16 mouse cellular contexts compared by ENCODE assay signal in the genomic region with DNA sequence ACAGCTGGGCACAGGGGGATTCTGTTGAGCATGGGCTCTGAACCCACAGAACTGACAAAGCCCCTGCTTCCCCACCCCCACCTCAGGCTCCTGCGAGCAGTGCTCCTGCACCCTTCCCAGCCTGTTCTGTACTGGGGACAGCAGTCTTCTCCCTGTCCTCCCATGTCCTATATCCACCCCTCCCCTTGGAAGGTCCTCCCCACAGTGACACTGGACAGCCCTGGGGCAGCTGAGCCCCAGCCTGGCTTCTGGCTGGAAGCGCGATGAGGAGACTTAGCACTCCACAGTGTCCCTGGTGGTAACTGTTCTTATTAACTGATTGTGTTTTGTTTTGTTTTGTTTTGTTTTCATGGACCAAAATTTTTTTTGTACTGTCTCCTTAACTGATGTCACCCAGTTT. TPM values are rescaled to one million over a fixed set of nuclear protein-coding genes. Genes with fewer than 3 reads are reported as not detected.
DNase-seq lines count a peak whose midpoint lies in the region; ATAC-seq and TF ChIP-seq lines count a peak whose summit lies in the region.
"Had no signal": no experiment of that assay in that cellular context is flagged by ENCODE, and none has a peak within 500 bp of the region (broad histone marks: within the 10 kb centered on the region; RNA-seq: fewer than 3 reads in every experiment).

No protein-coding gene starts in this region.

- H3K4me2 ChIP-seq in forebrain, embryonic 13.5 days: no peak overlapping the region
- no peak overlapping the region for H3K4me2 ChIP-seq in forebrain, embryonic 11.5 days (ENCODE audit: low read depth, low read length, severe bottlenecking)
- H3K4me2 ChIP-seq in lung, embryonic 14.5 days: no peak overlapping the region
- H3K4me2 ChIP-seq in heart, embryonic 16.5 days (ENCODE audit: low read depth, low read length): no peak overlapping the region
- H3K4me2 ChIP-seq: embryonic facial prominence, embryonic 15.5 days; liver, embryonic 12.5 days had no signal

- no peak for TF ChIP-seq CTCF in lung, embryonic 14.5 days (IDR thresholded peaks at IDR 0.05; ENCODE audit: low read depth)
- no peak for TF ChIP-seq CTCF in lung, adult 2 months (IDR thresholded peaks at IDR 0.05; ENCODE audit: insufficient read depth, low read length)
- no peak for TF ChIP-seq CTCF in olfactory bulb, adult 2 months (IDR thresholded peaks at IDR 0.05; ENCODE audit: insufficient read depth, low read depth, low read length)

- peaks cover 24% of the 10 kb centered on the region for H3K4me1 ChIP-seq in forebrain, embryonic 13.5 days
- H3K4me1 ChIP-seq in forebrain, embryonic 11.5 days (replicated peaks; ENCODE audit: control insufficient read depth, insufficient read depth, low read length): 0 out of 2 replicates have a peak, but pooled peaks cover 2% of the 10 kb centered on the region
- H3K4me1 ChIP-seq in lung, embryonic 14.5 days (ENCODE audit: insufficient read depth): no peaks in the 10 kb centered on the region
- H3K4me1 ChIP-seq in lung, adult 2 months (ENCODE audit: control insufficient read depth, insufficient read depth, low read length): no peaks in the 10 kb centered on the region
- peaks cover 19% of the 10 kb centered on the region for H3K4me1 ChIP-seq in heart, embryonic 16.5 days (ENCODE audit: control insufficient read depth, insufficient read depth, low read length)
- H3K4me1 ChIP-seq in olfactory bulb, adult 2 months (ENCODE audit: control insufficient read depth, insufficient read depth, low read length): peaks cover 77% of the 10 kb centered on the region

- no peaks in the 10 kb centered on the region for H3K9me3 ChIP-seq in forebrain, embryonic 13.5 days (replicated peaks)
- H3K9me3 ChIP-seq in forebrain, embryonic 11.5 days (ENCODE audit: control insufficient read depth, low read length): no peaks in the 10 kb centered on the region
- H3K9me3 ChIP-seq in lung, embryonic 14.5 days (ENCODE audit: low read depth, low read length): no peaks in the 10 kb centered on the region
- H3K9me3 ChIP-seq in heart, embryonic 16.5 days (replicated peaks; ENCODE audit: control insufficient read depth, low read length): no peaks in the 10 kb centered on the region
- H3K9me3 ChIP-seq: embryonic facial prominence, embryonic 15.5 days; liver, embryonic 12.5 days had no signal

- H3K27ac ChIP-seq in forebrain, embryonic 13.5 days: peak overlapping the region; percentile 84
- no peak overlapping the region for H3K27ac ChIP-seq in forebrain, embryonic 11.5 days (ENCODE audit: low read depth, low read length)
- no peak overlapping the region for H3K27ac ChIP-seq in lung, embryonic 14.5 days (ENCODE audit: low read depth)
- H3K27ac ChIP-seq in heart, embryonic 16.5 days (ENCODE audit: low read length): peak overlapping the region; percentile 82
- H3K27ac ChIP-seq in olfactory bulb, adult 2 months (ENCODE audit: insufficient read depth, low read depth, low read length): peak overlapping the region; percentile 95
- H3K27ac ChIP-seq: embryonic facial prominence, embryonic 15.5 days; liver, embryonic 12.5 days had no signal

- no peak for ATAC-seq in forebrain, embryonic 13.5 days
- no peak for ATAC-seq in forebrain, embryonic 11.5 days (replicated peaks; ENCODE audit: low FRiP score)
- 0 out of 2 replicates have a peak, but pooled peaks have one; percentile 9 for ATAC-seq in lung, embryonic 14.5 days (ENCODE audit: insufficient read depth)
- ATAC-seq in heart, embryonic 16.5 days (replicated peaks; ENCODE audit: extremely low read depth, insufficient read depth, low FRiP score): no peak
- ATAC-seq: inflammation-experienced regulatory T-cells, adult 6 months; liver, embryonic 12.5 days had no signal

- H3K36me3 ChIP-seq in forebrain, embryonic 13.5 days (ENCODE audit: poor library complexity, severe bottlenecking): peaks cover 76% of the 10 kb centered on the region
- peaks cover 7% of the 10 kb centered on the region; the same call in 1 of the 2 replicates for H3K36me3 ChIP-seq in forebrain, embryonic 11.5 days (ENCODE audit: control insufficient read depth, insufficient read depth, low read length)
- peaks cover 68% of the 10 kb centered on the region for H3K36me3 ChIP-seq in lung, embryonic 14.5 days (ENCODE audit: insufficient read depth)
- peaks cover 46% of the 10 kb centered on the region for H3K36me3 ChIP-seq in heart, embryonic 16.5 days (ENCODE audit: control insufficient read depth, insufficient read depth)

- no peak for TF ChIP-seq POLR2A in lung, adult 2 months (IDR thresholded peaks at IDR 0.05; ENCODE audit: borderline replicate concordance, extremely low read depth, low read depth, low read length)
- no peak for TF ChIP-seq POLR2A in olfactory bulb, adult 2 months (IDR thresholded peaks at IDR 0.05; ENCODE audit: insufficient read depth, low read depth, low read length)

- 76% methylated on average over 3 of the region's 3 CpGs for WGBS in forebrain, embryonic 13.5 days
- WGBS in forebrain, embryonic 11.5 days: 87% methylated on average over 3 of the region's 3 CpGs
- WGBS in lung, embryonic 14.5 days: 93% methylated on average over 3 of the region's 3 CpGs
- 90% methylated on average over 3 of the region's 3 CpGs for WGBS in lung, adult 2 months
- 67% methylated on average over 3 of the region's 3 CpGs for WGBS in heart, embryonic 16.5 days
- 34% methylated on average over 3 of the region's 3 CpGs for WGBS in olfactory bulb, adult 2 months

- H3K9ac ChIP-seq in forebrain, embryonic 13.5 days: no peak overlapping the region
- no peak overlapping the region for H3K9ac ChIP-seq in forebrain, embryonic 11.5 days (ENCODE audit: low read length)
- no peak overlapping the region for H3K9ac ChIP-seq in lung, embryonic 14.5 days
- H3K9ac ChIP-seq in heart, embryonic 16.5 days (ENCODE audit: low read length): peak overlapping the region; percentile 61
- H3K9ac ChIP-seq: embryonic facial prominence, embryonic 15.5 days; liver, embryonic 12.5 days had no signal

- DNase-seq in forebrain, embryonic 11.5 days (ENCODE audit: low spot score): no peak
- no peak for DNase-seq in lung, embryonic 14.5 days
- no peak for DNase-seq in lung, adult 2 months
- no peak for DNase-seq in ovary, postnatal 36 days (ENCODE audit: low spot score)
- no peak for DNase-seq in urinary bladder, postnatal 36 days (ENCODE audit: low spot score in 2 of 2)
- DNase-seq: kidney, postnatal 36 days; lung, postnatal 36 days had no signal

- H3K4me3 ChIP-seq in forebrain, embryonic 13.5 days: no peak overlapping the region
- H3K4me3 ChIP-seq in forebrain, embryonic 11.5 days (ENCODE audit: low read depth, low read length): no peak overlapping the region
- H3K4me3 ChIP-seq in lung, embryonic 14.5 days (ENCODE audit: low read depth, low read length): no peak overlapping the region
- H3K4me3 ChIP-seq in lung, adult 2 months (replicated peaks; ENCODE audit: extremely low read depth, low read depth, low read length): no peak overlapping the region
- no peak overlapping the region for H3K4me3 ChIP-seq in heart, embryonic 16.5 days (ENCODE audit: low read length)
- H3K4me3 ChIP-seq in olfactory bulb, adult 2 months (ENCODE audit: insufficient read depth, low read depth, low read length): no peak overlapping the region
- H3K4me3 ChIP-seq: embryonic facial prominence, embryonic 15.5 days; liver, embryonic 12.5 days; myocyte had no signal

- no peaks in the 10 kb centered on the region for H3K27me3 ChIP-seq in forebrain, embryonic 13.5 days
- H3K27me3 ChIP-seq in forebrain, embryonic 11.5 days (ENCODE audit: control insufficient read depth, insufficient read depth, low read length): no peaks in the 10 kb centered on the region
- no peaks in the 10 kb centered on the region for H3K27me3 ChIP-seq in lung, embryonic 14.5 days (ENCODE audit: insufficient read depth, low read length)
- H3K27me3 ChIP-seq in heart, embryonic 16.5 days (ENCODE audit: control insufficient read depth, insufficient read depth, low read length): no peaks in the 10 kb centered on the region
- H3K27me3 ChIP-seq: embryonic facial prominence, embryonic 15.5 days; liver, embryonic 12.5 days had no signal

RNA-seq across cellular contexts. Expression of a gene that starts 3.7 kb away (rescaled TPM):
- 1.2 and 1.3 TPM in 2 replicates for polyA plus RNA-seq in forebrain, embryonic 13.5 days (2015; fragmentation: Nextera tagmentation; extraction: Ambion mirVana)
- 0.35 and 0.53 TPM in 2 replicates for polyA plus RNA-seq in forebrain, embryonic 11.5 days (2014; fragmentation: Nextera tagmentation; extraction: Ambion mirVana)
- polyA plus RNA-seq in lung, embryonic 14.5 days (2014; fragmentation: Nextera tagmentation; extraction: Ambion mirVana): 0.31 and 0.58 TPM in 2 replicates
- polyA plus RNA-seq in lung, adult 2 months (2012; rRNA removed): 55.2 and 114 TPM in 2 replicates
- polyA plus RNA-seq in heart, embryonic 16.5 days (2015; fragmentation: Nextera tagmentation; extraction: Ambion mirVana): 2.4 and 2.7 TPM in 2 replicates
- not detected in 2 replicates for polyA plus RNA-seq in olfactory bulb, adult 2 months (2012; ENCODE audit: insufficient read depth, insufficient read length, low replicate concordance, missing spikeins)

RNA-seq across cellular contexts. Expression of a gene that starts 8.3 kb away (rescaled TPM):
- polyA plus RNA-seq in forebrain, embryonic 13.5 days (2015; fragmentation: Nextera tagmentation; extraction: Ambion mirVana): not detected in 2 replicates
- polyA plus RNA-seq in forebrain, embryonic 11.5 days (2014; fragmentation: Nextera tagmentation; extraction: Ambion mirVana): not detected in 2 replicates
- polyA plus RNA-seq in lung, embryonic 14.5 days (2014; fragmentation: Nextera tagmentation; extraction: Ambion mirVana): not detected in 2 replicates
- 1.0 TPM in 1 of 2 replicates, not detected in the other for polyA plus RNA-seq in lung, adult 2 months (2012; rRNA removed)
- polyA plus RNA-seq in heart, embryonic 16.5 days (2015; fragmentation: Nextera tagmentation; extraction: Ambion mirVana): not detected in 2 replicates
- polyA plus RNA-seq in olfactory bulb, adult 2 months (2012; ENCODE audit: insufficient read depth, insufficient read length, low replicate concordance, missing spikeins): not detected in 2 replicates
- polyA plus RNA-seq: C2C12; embryonic facial prominence, embryonic 15.5 days; inflammation-experienced regulatory T-cells, adult 6 months; liver, embryonic 12.5 days; myocyte; stomach, embryonic 16.5 days had no signal

RNA-seq across cellular contexts. Expression of a gene that starts 11.6 kb away (rescaled TPM):
- polyA plus RNA-seq in forebrain, embryonic 13.5 days (2015; fragmentation: Nextera tagmentation; extraction: Ambion mirVana): 118 and 130 TPM in 2 replicates
- polyA plus RNA-seq in forebrain, embryonic 11.5 days (2014; fragmentation: Nextera tagmentation; extraction: Ambion mirVana): 134 and 142 TPM in 2 replicates
- polyA plus RNA-seq in lung, embryonic 14.5 days (2014; fragmentation: Nextera tagmentation; extraction: Ambion mirVana): 52.5 and 63.5 TPM in 2 replicates
- polyA plus RNA-seq in lung, adult 2 months (2012; rRNA removed): 30.1 and 38.0 TPM in 2 replicates
- 21.7 and 21.9 TPM in 2 replicates for polyA plus RNA-seq in heart, embryonic 16.5 days (2015; fragmentation: Nextera tagmentation; extraction: Ambion mirVana)
- 510 TPM in 1 of 2 replicates, not detected in the other for polyA plus RNA-seq in olfactory bulb, adult 2 months (2012; ENCODE audit: insufficient read depth, insufficient read length, low replicate concordance, missing spikeins)

RNA-seq across cellular contexts. Expression of a gene that starts 11.8 kb away (rescaled TPM):
- polyA plus RNA-seq in forebrain, embryonic 13.5 days (2015; fragmentation: Nextera tagmentation; extraction: Ambion mirVana): 177 and 190 TPM in 2 replicates
- 140 and 154 TPM in 2 replicates for polyA plus RNA-seq in forebrain, embryonic 11.5 days (2014; fragmentation: Nextera tagmentation; extraction: Ambion mirVana)
- polyA plus RNA-seq in lung, embryonic 14.5 days (2014; fragmentation: Nextera tagmentation; extraction: Ambion mirVana): 135 and 145 TPM in 2 replicates
- 168 and 205 TPM in 2 replicates for polyA plus RNA-seq in lung, adult 2 months (2012; rRNA removed)
- 217 and 241 TPM in 2 replicates for polyA plus RNA-seq in heart, embryonic 16.5 days (2015; fragmentation: Nextera tagmentation; extraction: Ambion mirVana)
- not detected in 2 replicates for polyA plus RNA-seq in olfactory bulb, adult 2 months (2012; ENCODE audit: insufficient read depth, insufficient read length, low replicate concordance, missing spikeins)

RNA-seq across cellular contexts. Expression of a gene that starts 43.4 kb away (rescaled TPM):
- 15.1 and 17.0 TPM in 2 replicates for polyA plus RNA-seq in forebrain, embryonic 13.5 days (2015; fragmentation: Nextera tagmentation; extraction: Ambion mirVana)
- 3.9 and 5.3 TPM in 2 replicates for polyA plus RNA-seq in forebrain, embryonic 11.5 days (2014; fragmentation: Nextera tagmentation; extraction: Ambion mirVana)
- 0.54 and 0.83 TPM in 2 replicates for polyA plus RNA-seq in lung, embryonic 14.5 days (2014; fragmentation: Nextera tagmentation; extraction: Ambion mirVana)
- polyA plus RNA-seq in lung, adult 2 months (2012; rRNA removed): 0.18 and 0.19 TPM in 2 replicates
- 1.6 TPM in 2 replicates for polyA plus RNA-seq in heart, embryonic 16.5 days (2015; fragmentation: Nextera tagmentation; extraction: Ambion mirVana)
- polyA plus RNA-seq in olfactory bulb, adult 2 months (2012; ENCODE audit: insufficient read depth, insufficient read length, low replicate concordance, missing spikeins): not detected in 2 replicates

Comparison
In these comparisons a context has a peak if more than half of its experiments do, and no peak if none do; other contexts are left out.
1. H3K27ac ChIP-seq: peak in forebrain, embryonic 13.5 days (single experiment), heart, embryonic 16.5 days (single experiment) and olfactory bulb, adult 2 months (single experiment); none in forebrain, embryonic 11.5 days (single experiment) and lung, embryonic 14.5 days (single experiment).
2. RNA of a gene that starts 3.7 kb away (polyA plus RNA-seq): 55.2 to 114 TPM in lung, adult 2 months; 2.4 to 2.7 TPM in heart, embryonic 16.5 days, 1.2 to 1.3 TPM in forebrain, embryonic 13.5 days, 0.31 to 0.58 TPM in lung, embryonic 14.5 days, 0.35 to 0.53 TPM in forebrain, embryonic 11.5 days and not detected in olfactory bulb, adult 2 months; every median in the first group is over 10 times any median in the second.